Mouse (Mus musculus) CH12.LX (cell line): Measurements from ENCODE around the gene Prkca. TPM values are rescaled to one million over a fixed set of nuclear protein-coding genes. Genes with fewer than 3 reads are reported as not detected.

Source experiments
- DNase-seq: peaks from one replicate; pipeline ENCODE4 v3.0.0-alpha.2; 2013; ENCODE audit errors: extremely low read depth
- H3K27ac ChIP-seq: 2 replicates; pipeline ENCODE4 v1.5.1; 2012; ENCODE audit warnings: low read depth, mild to moderate bottlenecking, control low read depth, moderate library complexity; ENCODE audit not compliant: insufficient read depth
- H3K27me3 ChIP-seq: replicated peaks from 2 replicates; pipeline ENCODE3; 2012; ENCODE audit warnings: inconsistent platforms
- H3K36me3 ChIP-seq, 2 experiments: replicated peaks in 1 of 2; 2 replicates each; pipeline versions ENCODE3 to v1.6.1; 2012; ENCODE audit warnings: inconsistent platforms in 1 of 2, low read length in 1 of 2, mild to moderate bottlenecking in 1 of 2, mixed read lengths in 1 of 2, moderate library complexity in 1 of 2; ENCODE audit not compliant: control insufficient read depth in 1 of 2, insufficient read depth in 1 of 2
- H3K4me1 ChIP-seq, 2 experiments: 2 replicates each; pipeline ENCODE4 v1.6.1; 2012; ENCODE audit warnings: inconsistent platforms in 1 of 2, moderate library complexity in 1 of 2; ENCODE audit not compliant: insufficient read depth in 2 of 2, control insufficient read depth in 1 of 2
- H3K4me2 ChIP-seq: 2 replicates; pipeline ENCODE4 v1.6.1; 2012; ENCODE audit warnings: low read depth, mild to moderate bottlenecking, control low read depth; ENCODE audit not compliant: poor library complexity, insufficient read depth, severe bottlenecking
- H3K4me3 ChIP-seq, 3 experiments: fragments of 150-350 bp in 1 of 3; sonication (generic) in 1 of 3; replicated peaks in 1 of 3; 2 replicates each; pipeline versions ENCODE3 to v1.5.1; 2011 to 2012; ENCODE audit warnings: low read depth in 2 of 3, low read length in 2 of 3, mild to moderate bottlenecking in 2 of 3, moderate library complexity in 2 of 3, control low read depth in 1 of 3, improper control_type of control experiment in 1 of 3, inconsistent platforms in 1 of 3, mixed read lengths in 1 of 3; ENCODE audit not compliant: poor library complexity in 1 of 3
- H3K79me2 ChIP-seq: replicated peaks from 2 replicates; pipeline ENCODE4 v1.6.1; 2012; ENCODE audit warnings: mild to moderate bottlenecking, moderate library complexity; ENCODE audit not compliant: control insufficient read depth, poor library complexity, insufficient read depth, severe bottlenecking; ENCODE audit errors: extremely low read depth
- H3K9ac ChIP-seq: 2 replicates; pipeline ENCODE4 v1.6.1; 2012; ENCODE audit warnings: low read depth, mild to moderate bottlenecking, control low read depth, moderate library complexity; ENCODE audit not compliant: insufficient read depth
- H3K9me3 ChIP-seq: replicated peaks from 2 replicates; pipeline ENCODE3; 2012; ENCODE audit warnings: low read length, inconsistent platforms, mixed read lengths
- BHLHE40 ChIP-seq: IDR thresholded peaks from 2 replicates; pipeline ENCODE4 v1.6.1; 2011; ENCODE audit warnings: mild to moderate bottlenecking, low read depth, low read length, improper control_type of control experiment
- ELF1 ChIP-seq: IDR thresholded peaks from 2 replicates; pipeline ENCODE4 v1.6.1; 2014; ENCODE audit warnings: low read depth, mild to moderate bottlenecking, inconsistent platforms, low read length, improper control_type of control experiment
- EP300 ChIP-seq: IDR thresholded peaks from 2 replicates; pipeline ENCODE4 v1.6.1; 2011; ENCODE audit warnings: low read length, improper control_type of control experiment
- HCFC1 ChIP-seq: IDR thresholded peaks from 2 replicates; pipeline ENCODE4 v1.6.1; 2012; ENCODE audit warnings: low read depth, mild to moderate bottlenecking, inconsistent platforms, low read length, improper control_type of control experiment
- KAT2A ChIP-seq: IDR thresholded peaks from 2 replicates; pipeline ENCODE4 v1.6.1; 2012; ENCODE audit warnings: low read length, improper control_type of control experiment, inconsistent platforms; ENCODE audit not compliant: insufficient replicate concordance
- MYC ChIP-seq: IDR thresholded peaks from 2 replicates; pipeline ENCODE4 v1.6.1; 2011; ENCODE audit warnings: low read depth, mild to moderate bottlenecking, improper control_type of control experiment, low read length
- POLR2AphosphoS2 ChIP-seq: IDR thresholded peaks from 2 replicates; pipeline ENCODE4 v1.6.1; 2011; ENCODE audit warnings: low read depth, low read length, improper control_type of control experiment
- RAD21 ChIP-seq: IDR thresholded peaks from 2 replicates; pipeline ENCODE4 v1.6.1; 2011; ENCODE audit warnings: low read depth, mild to moderate bottlenecking, low read length, improper control_type of control experiment, moderate library complexity
- TBP ChIP-seq: conservative IDR thresholded peaks from 2 replicates; pipeline ENCODE4 v1.6.1; 2011; ENCODE audit warnings: low read depth, low read length, improper control_type of control experiment
- UBTF ChIP-seq: IDR thresholded peaks from 2 replicates; pipeline ENCODE4 v1.6.1; 2012; ENCODE audit warnings: low read depth, mild to moderate bottlenecking, inconsistent platforms, low read length, improper control_type of control experiment, moderate library complexity
- USF1 ChIP-seq: IDR thresholded peaks from 2 replicates; pipeline ENCODE4 v1.6.1; 2014; ENCODE audit warnings: low read depth, mild to moderate bottlenecking, inconsistent platforms, low read length, improper control_type of control experiment
- USF2 ChIP-seq: conservative IDR thresholded peaks from 2 replicates; pipeline ENCODE4 v1.6.1; 2011; ENCODE audit warnings: low read depth, low read length, improper control_type of control experiment
- ZC3H11A ChIP-seq: IDR thresholded peaks from 2 replicates; pipeline ENCODE4 v1.6.1; 2012; ENCODE audit warnings: low read depth, mild to moderate bottlenecking, inconsistent platforms, low read length, improper control_type of control experiment
- dilution Hi-C: fragments of 300-500 bp; cut with MboI; formaldehyde crosslinking; loops from 2 replicates; pipeline ENCODE4 v1.14.3; 2020; ENCODE audit warnings: low sequenced_read_pairs; ENCODE audit not compliant: extremely low pct_unique_long_range_greater_than_20kb, extremely low pct_ligation_motif_present
- in situ Hi-C: fragments of 300-500 bp; cut with MboI; formaldehyde crosslinking; loops from 3 replicates; pipeline ENCODE4 v1.14.3; 2019; ENCODE audit warnings: low sequenced_read_pairs, low pct_ligation_motif_present, low pct_unique_long_range_greater_than_20kb, mixed read lengths
- polyA plus RNA-seq: library from polyadenylated mRNA; unstranded; fragments of >175 nt; gene quantifications from 2 replicates; pipeline ENCODE4 v1.2.1, GENCODE M21; 2012; ENCODE audit warnings: low read depth; ENCODE audit not compliant: insufficient read length
- total RNA-seq, 2 experiments: library from RNA; depleted of rRNA; stranded (reverse); fragments of 300-350 nt in 1 of 2; fragments of >200 nt in 1 of 2; gene quantifications; 2 replicates each; pipeline ENCODE4 v1.2.3; 2012 to 2014

The Prkca gene
- total and polyA plus RNA-seq, 3 experiments: 40.0 to 107 (median 43.7) TPM

DNA sequence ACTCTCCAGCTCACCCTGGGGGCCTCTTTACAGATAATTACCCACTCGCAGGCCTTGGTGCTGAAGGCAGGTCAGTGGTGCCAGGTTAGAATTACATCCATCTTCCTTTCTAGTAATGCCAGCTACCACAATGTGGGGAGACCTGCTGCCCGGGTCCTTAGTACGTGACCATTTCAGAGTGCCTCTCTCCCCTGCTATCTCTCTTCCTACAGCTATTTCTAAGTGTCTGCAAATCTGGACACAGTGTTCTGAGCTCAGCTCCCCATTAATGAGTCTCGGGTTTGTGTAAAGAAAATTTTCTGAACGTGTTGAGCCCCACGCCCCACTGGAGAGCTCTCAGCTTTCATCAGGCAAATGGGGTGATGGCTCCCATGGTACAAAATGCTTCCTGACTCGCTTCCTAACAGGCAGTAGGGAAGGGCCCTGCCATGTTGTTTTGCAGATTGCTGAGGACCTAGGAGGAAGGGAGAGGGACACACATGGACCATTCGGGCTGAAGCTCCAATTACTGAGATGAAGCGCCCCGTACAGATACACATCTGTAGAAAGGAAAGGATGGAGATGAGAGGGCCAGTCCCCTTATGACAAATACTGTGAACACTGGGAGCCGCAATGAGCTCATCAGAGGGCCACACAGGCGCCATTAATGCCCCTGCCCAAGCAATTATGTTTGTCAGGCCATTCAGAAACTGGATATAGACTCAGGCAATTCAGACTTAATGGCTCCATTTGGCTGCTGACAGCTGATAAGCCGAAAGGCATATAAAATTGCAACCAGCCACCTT is 386.0 kb downstream of the Prkca start:
- H3K27me3 ChIP-seq: no peaks in the 10 kb centered on the region
- no peak overlapping the region for H3K4me2 ChIP-seq
- no peak for DNase-seq
- in situ Hi-C loops: no loop called here
- H3K4me1 ChIP-seq: no peaks in the 10 kb centered on the region
- no peak overlapping the region for H3K9ac ChIP-seq
- peaks cover 11% of the 10 kb centered on the region for H3K9me3 ChIP-seq
- TF ChIP-seq ELF1 (no peak), BHLHE40 (no peak), MYC (no peak), POLR2AphosphoS2 (no peak), USF2 (no peak), UBTF (no peak), HCFC1 (no peak), ZC3H11A (no peak), USF1 (no peak)
- no peaks in the 10 kb centered on the region for H3K79me2 ChIP-seq
- H3K4me3 ChIP-seq: no peak overlapping the region
- dilution Hi-C loops: no loop called here
- H3K36me3 ChIP-seq: peaks cover 57 to 89% of the 10 kb centered on the region in 2 experiments
- H3K27ac ChIP-seq: no peak overlapping the region

DNA sequence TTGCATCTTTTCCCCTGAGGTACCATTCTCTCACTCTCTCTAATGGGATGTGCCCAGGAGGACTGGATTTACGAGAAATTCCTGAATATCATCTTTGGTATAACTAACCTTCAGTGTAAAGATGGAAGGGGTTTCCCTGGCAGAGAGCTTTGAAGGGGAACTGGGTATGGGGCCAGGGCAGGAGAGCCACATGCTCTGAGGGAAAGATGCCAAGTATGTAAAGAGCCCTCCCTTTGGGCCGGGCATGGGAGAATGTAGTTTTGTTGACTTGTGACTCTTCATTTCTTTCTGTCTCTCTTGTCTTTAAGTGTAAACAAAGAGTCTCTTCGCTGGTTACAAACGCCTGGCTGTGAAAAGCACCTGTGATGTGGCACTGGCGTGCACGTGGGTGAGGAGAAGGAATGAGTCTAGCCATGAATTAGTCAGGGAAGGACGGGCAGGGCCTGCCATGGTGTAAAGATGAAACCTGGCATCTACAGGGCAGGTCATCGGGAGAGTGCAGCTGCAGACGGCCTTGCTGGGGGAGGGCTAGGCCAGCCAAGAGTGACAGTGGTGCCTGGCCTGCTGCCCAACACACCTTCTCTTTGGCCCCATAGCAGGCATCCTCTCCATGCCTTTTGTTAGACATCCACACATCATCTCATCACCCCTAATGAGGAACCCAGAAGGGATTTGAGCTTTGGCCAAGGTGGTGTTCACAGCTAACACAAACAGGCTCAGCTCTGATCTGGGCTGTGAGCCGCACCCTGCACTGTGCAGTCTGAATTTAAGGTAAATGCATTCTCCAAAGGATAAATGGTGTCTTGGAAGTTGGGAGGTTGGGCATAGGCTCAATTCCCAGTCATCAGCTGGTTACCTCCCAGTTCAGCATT is 388.3 kb downstream of the Prkca start:
- Histone ChIP-seq H3K36me3 (peaks cover 64 to 89% of the 10 kb centered on the region in 2 experiments), H3K9me3 (peaks cover 2% of the 10 kb centered on the region), H3K4me1 (no peaks in the 10 kb centered on the region), H3K79me2 (no peaks in the 10 kb centered on the region), H3K9ac (no peak overlapping the region), H3K4me3 (no peak overlapping the region), H3K27me3 (no peaks in the 10 kb centered on the region), H3K4me2 (no peak overlapping the region), H3K27ac (no peak overlapping the region)
- dilution Hi-C loops (no loop called here), in situ Hi-C loops (no loop called here)
- DNase-seq: no peak
- TF ChIP-seq TBP: no peak
- no peak for TF ChIP-seq KAT2A
- no peak for TF ChIP-seq MYC
- TF ChIP-seq EP300: no peak
- TF ChIP-seq RAD21: no peak
